Mouse (Mus musculus): Measurements from ENCODE around the gene Atp6v1g2. TPM values are rescaled to one million over a fixed set of nuclear protein-coding genes. Genes with fewer than 3 reads are reported as not detected.
A peak's percentile ranks its signal among the peaks of the same experiment; 100 is the strongest.

Gene Atp6v1g2
- polyA plus RNA-seq, 1 experiment from 2014 or later, result 2.9 TPM

GRCm38 (mm10) chr17:35191723-35192122 is 41.7 kb upstream of the Atp6v1g2 start:
- 56% methylated on average over 2 of the region's 2 CpGs for WGBS
- no peak overlapping the region for H3K9ac ChIP-seq (ENCODE audit: low read depth, low read length)
- H3K4me1 ChIP-seq (replicated peaks; ENCODE audit: control insufficient read depth, insufficient read depth, low read length), result peaks cover 22% of the 10 kb centered on the region
- DNase-seq (ENCODE audit: low spot score), result no peak
- H3K9me3 ChIP-seq (ENCODE audit: control insufficient read depth, low read length), result no peaks in the 10 kb centered on the region
- H3K27ac ChIP-seq (ENCODE audit: low read depth, low read length), result no peak overlapping the region
- ATAC-seq (replicated peaks; ENCODE audit: low FRiP score), result no peak
- no peaks in the 10 kb centered on the region for H3K36me3 ChIP-seq (ENCODE audit: control insufficient read depth, insufficient read depth, low read length)
- H3K27me3 ChIP-seq (replicated peaks; ENCODE audit: control insufficient read depth, insufficient read depth, low read length), result peaks cover 18% of the 10 kb centered on the region
- H3K4me3 ChIP-seq (ENCODE audit: low read depth, low read length), result no peak overlapping the region
- H3K4me2 ChIP-seq, result no peak overlapping the region

GRCm38 (mm10) chr17:35192924-35193323 is 40.5 kb upstream of the Atp6v1g2 start:
- H3K4me1 ChIP-seq (replicated peaks; ENCODE audit: control insufficient read depth, insufficient read depth, low read length), result peaks cover 22% of the 10 kb centered on the region
- H3K4me3 ChIP-seq (ENCODE audit: low read depth, low read length), result no peak overlapping the region
- no peaks in the 10 kb centered on the region for H3K9me3 ChIP-seq (ENCODE audit: control insufficient read depth, low read length)
- ATAC-seq (replicated peaks; ENCODE audit: low FRiP score), result no peak
- H3K4me2 ChIP-seq, result no peak overlapping the region
- WGBS, result 68% methylated on average over 5 of the region's 5 CpGs
- H3K27ac ChIP-seq (ENCODE audit: low read depth, low read length), result no peak overlapping the region
- DNase-seq (ENCODE audit: low spot score), result no peak
- peaks cover 18% of the 10 kb centered on the region for H3K27me3 ChIP-seq (replicated peaks; ENCODE audit: control insufficient read depth, insufficient read depth, low read length)
- no peak overlapping the region for H3K9ac ChIP-seq (ENCODE audit: low read depth, low read length)
- no peaks in the 10 kb centered on the region for H3K36me3 ChIP-seq (ENCODE audit: control insufficient read depth, insufficient read depth, low read length)

- Histone ChIP-seq H3K9ac (ENCODE audit: low read depth, low read length) (no peak within 1 kb of the TSS), H3K4me2 (peak within 1 kb of the TSS; percentile 76), H3K4me1 (replicated peaks; ENCODE audit: control insufficient read depth, insufficient read depth, low read length) (peaks cover 22% of the 10 kb centered on the region), H3K27me3 (replicated peaks; ENCODE audit: control insufficient read depth, insufficient read depth, low read length) (peaks cover 23% of the 10 kb centered on the region), H3K9me3 (ENCODE audit: control insufficient read depth, low read length) (no peaks in the 10 kb centered on the region), H3K4me3 (ENCODE audit: low read depth, low read length) (peak within 1 kb of the TSS; percentile 45), H3K36me3 (ENCODE audit: control insufficient read depth, insufficient read depth, low read length) (no peaks in the 10 kb centered on the region), H3K27ac (ENCODE audit: low read depth, low read length) (0 out of 2 replicates have a peak within 1 kb of the TSS, but pooled peaks have one; percentile 19)
- WGBS, result 48% methylated on average over 28 of the region's 28 CpGs
- no peak for DNase-seq (ENCODE audit: low spot score)
- ATAC-seq (replicated peaks; ENCODE audit: low FRiP score), result no peak
Measured at GRCm38 (mm10) chr17:35193881-35194843, 39.3 kb upstream of the Atp6v1g2 start, which contains the start of gene Ltb. Gene Ltb (plus strand): TSS chr17:35194439.

DNA sequence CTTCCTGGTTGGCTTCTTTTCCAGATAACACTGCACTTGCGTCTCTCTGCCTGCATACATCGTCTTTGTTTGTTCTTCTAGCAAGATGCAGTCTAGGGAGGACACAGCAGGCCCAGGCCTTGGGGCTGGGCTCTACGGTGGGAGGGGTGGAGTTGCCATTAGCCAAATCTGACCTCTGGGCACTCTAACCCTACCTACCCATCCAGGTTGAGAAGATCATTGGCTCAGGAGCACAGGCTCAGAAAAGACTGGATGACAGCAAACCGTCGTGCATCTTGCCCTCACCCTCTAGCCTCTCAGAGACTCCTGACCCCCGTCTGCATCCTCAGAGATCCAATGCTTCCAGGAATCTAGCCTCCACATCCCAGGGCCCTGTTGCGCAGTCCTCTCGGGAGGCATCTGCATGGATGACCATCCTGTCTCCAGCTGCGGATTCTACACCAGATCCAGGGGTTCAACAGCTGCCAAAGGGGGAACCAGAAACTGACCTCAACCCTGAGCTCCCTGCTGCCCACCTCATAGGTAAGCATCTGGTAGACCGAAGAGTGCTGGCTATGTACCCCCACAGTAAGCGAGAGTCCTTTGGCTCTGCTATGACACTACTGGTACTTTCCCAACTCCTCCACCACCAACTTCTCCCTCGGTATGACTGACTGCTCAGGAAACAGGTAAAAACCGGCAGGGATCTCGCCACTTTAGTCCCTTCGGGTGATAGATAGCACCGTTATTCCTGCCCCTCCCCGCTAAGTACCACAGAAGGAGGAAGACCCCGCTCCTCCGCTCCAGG is 38.4 kb upstream of the Atp6v1g2 start:
- DNase-seq (ENCODE audit: low spot score), result no peak
- no peak; the same call in 1 of the 2 replicates for ATAC-seq (replicated peaks; ENCODE audit: low FRiP score)
- Histone ChIP-seq H3K9ac (ENCODE audit: low read depth, low read length) (peak overlapping the region; percentile 52), H3K27ac (ENCODE audit: low read depth, low read length) (0 out of 2 replicates have a peak overlapping the region, but pooled peaks have one; percentile 19), H3K36me3 (ENCODE audit: control insufficient read depth, insufficient read depth, low read length) (no peaks in the 10 kb centered on the region), H3K4me2 (peak overlapping the region; percentile 76), H3K9me3 (ENCODE audit: control insufficient read depth, low read length) (no peaks in the 10 kb centered on the region), H3K4me1 (replicated peaks; ENCODE audit: control insufficient read depth, insufficient read depth, low read length) (peaks cover 17% of the 10 kb centered on the region), H3K4me3 (ENCODE audit: low read depth, low read length) (peak overlapping the region; percentile 45), H3K27me3 (replicated peaks; ENCODE audit: control insufficient read depth, insufficient read depth, low read length) (peaks cover 23% of the 10 kb centered on the region)
- 35% methylated on average over 19 of the region's 19 CpGs for WGBS

DNA sequence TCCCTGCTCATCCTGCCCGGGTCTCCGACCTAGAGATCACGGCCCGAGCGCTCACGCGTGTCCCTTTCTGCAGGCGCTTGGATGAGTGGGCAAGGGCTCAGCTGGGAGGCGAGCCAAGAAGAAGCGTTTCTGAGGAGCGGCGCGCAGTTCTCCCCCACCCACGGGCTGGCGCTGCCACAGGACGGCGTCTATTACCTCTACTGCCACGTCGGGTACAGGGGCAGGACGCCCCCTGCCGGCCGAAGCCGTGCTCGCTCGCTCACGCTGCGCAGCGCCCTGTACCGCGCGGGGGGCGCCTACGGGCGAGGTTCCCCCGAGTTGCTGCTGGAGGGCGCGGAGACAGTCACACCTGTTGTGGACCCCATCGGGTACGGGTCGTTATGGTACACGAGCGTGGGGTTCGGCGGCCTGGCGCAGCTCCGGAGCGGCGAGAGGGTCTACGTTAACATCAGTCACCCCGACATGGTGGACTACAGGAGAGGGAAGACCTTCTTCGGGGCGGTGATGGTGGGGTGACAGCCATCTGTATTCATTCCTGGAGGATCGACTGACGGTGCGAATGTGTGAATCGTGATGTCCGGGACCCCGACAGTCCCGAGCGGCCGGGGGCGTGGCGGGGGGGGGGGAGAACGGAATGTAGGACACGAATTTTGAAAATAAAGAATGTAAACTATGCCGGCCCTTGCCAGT is 37.7 kb upstream of the Atp6v1g2 start:
- no peaks in the 10 kb centered on the region for H3K9me3 ChIP-seq (ENCODE audit: control insufficient read depth, low read length)
- DNase-seq (ENCODE audit: low spot score) (peak; percentile 83), ATAC-seq (replicated peaks; ENCODE audit: low FRiP score) (peak; percentile 80)
- WGBS, result 2% methylated on average over 66 of the region's 66 CpGs
- peak overlapping the region; percentile 52 for H3K9ac ChIP-seq (ENCODE audit: low read depth, low read length)
- H3K4me3 ChIP-seq (ENCODE audit: low read depth, low read length), result peak overlapping the region; percentile 45
- peaks cover 14% of the 10 kb centered on the region for H3K4me1 ChIP-seq (replicated peaks; ENCODE audit: control insufficient read depth, insufficient read depth, low read length)
- no peak overlapping the region for H3K27ac ChIP-seq (ENCODE audit: low read depth, low read length)
- H3K27me3 ChIP-seq (replicated peaks; ENCODE audit: control insufficient read depth, insufficient read depth, low read length), result peaks cover 27% of the 10 kb centered on the region
- H3K36me3 ChIP-seq (ENCODE audit: control insufficient read depth, insufficient read depth, low read length), result no peaks in the 10 kb centered on the region
- H3K4me2 ChIP-seq, result peak overlapping the region; percentile 76

DNA sequence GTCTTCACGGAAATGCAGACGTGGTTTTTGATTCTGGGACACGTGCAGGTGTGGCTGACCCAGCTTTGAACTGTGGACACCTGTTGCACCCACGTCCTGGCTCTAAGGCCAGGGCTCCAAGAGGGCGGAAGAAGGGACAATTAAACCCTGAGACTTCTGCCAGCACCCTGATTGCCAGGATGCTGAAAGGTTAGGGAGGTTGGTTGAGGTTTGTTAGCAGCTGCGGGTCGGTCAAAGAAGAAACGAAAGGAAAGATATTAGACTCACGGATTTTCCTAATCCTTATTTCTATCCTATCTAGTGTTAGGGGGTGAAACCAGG is 37.2 kb upstream of the Atp6v1g2 start:
- Histone ChIP-seq H3K4me1 (replicated peaks; ENCODE audit: control insufficient read depth, insufficient read depth, low read length) (peaks cover 14% of the 10 kb centered on the region), H3K27me3 (replicated peaks; ENCODE audit: control insufficient read depth, insufficient read depth, low read length) (peaks cover 32% of the 10 kb centered on the region), H3K27ac (ENCODE audit: low read depth, low read length) (no peak overlapping the region), H3K36me3 (ENCODE audit: control insufficient read depth, insufficient read depth, low read length) (no peaks in the 10 kb centered on the region), H3K9ac (ENCODE audit: low read depth, low read length) (no peak overlapping the region), H3K4me3 (ENCODE audit: low read depth, low read length) (peak overlapping the region; percentile 45; the same call in 1 of the 2 replicates), H3K4me2 (peak overlapping the region; percentile 76), H3K9me3 (ENCODE audit: control insufficient read depth, low read length) (no peaks in the 10 kb centered on the region)
- DNase-seq (ENCODE audit: low spot score), result no peak
- 29% methylated on average over 9 of the region's 9 CpGs for WGBS
- ATAC-seq (replicated peaks; ENCODE audit: low FRiP score), result no peak

DNA sequence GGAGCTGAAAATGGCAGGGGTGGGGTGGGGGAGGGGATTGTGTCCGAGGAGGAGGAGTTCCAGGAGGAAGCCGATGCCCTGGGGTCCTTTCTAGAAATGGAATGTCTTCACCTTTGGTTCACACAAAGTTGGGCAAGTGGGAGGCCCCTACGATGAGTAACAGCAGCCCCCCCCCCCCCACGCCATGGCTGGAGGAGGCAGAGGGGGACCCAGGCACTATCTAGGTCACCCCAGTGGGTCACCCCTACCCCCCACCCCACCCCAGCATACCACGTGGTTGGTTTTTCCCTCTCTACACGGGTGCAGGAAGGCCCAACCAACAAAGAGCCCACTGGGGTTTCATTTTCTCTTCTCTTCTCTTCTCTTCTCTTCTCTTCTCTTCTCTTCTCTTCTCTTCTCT is 36.3 kb upstream of the Atp6v1g2 start:
- H3K9ac ChIP-seq (ENCODE audit: low read depth, low read length), result no peak overlapping the region
- no peak overlapping the region for H3K4me3 ChIP-seq (ENCODE audit: low read depth, low read length)
- H3K27me3 ChIP-seq (replicated peaks; ENCODE audit: control insufficient read depth, insufficient read depth, low read length), result peaks cover 41% of the 10 kb centered on the region
- peaks cover 14% of the 10 kb centered on the region for H3K4me1 ChIP-seq (replicated peaks; ENCODE audit: control insufficient read depth, insufficient read depth, low read length)
- H3K4me2 ChIP-seq, result no peak overlapping the region
- no peak for DNase-seq (ENCODE audit: low spot score)
- H3K9me3 ChIP-seq (ENCODE audit: control insufficient read depth, low read length), result no peaks in the 10 kb centered on the region
- H3K27ac ChIP-seq (ENCODE audit: low read depth, low read length), result no peak overlapping the region
- ATAC-seq (replicated peaks; ENCODE audit: low FRiP score), result no peak
- 34% methylated on average over 6 of the region's 6 CpGs for WGBS
- H3K36me3 ChIP-seq (ENCODE audit: control insufficient read depth, insufficient read depth, low read length), result no peaks in the 10 kb centered on the region

DNA sequence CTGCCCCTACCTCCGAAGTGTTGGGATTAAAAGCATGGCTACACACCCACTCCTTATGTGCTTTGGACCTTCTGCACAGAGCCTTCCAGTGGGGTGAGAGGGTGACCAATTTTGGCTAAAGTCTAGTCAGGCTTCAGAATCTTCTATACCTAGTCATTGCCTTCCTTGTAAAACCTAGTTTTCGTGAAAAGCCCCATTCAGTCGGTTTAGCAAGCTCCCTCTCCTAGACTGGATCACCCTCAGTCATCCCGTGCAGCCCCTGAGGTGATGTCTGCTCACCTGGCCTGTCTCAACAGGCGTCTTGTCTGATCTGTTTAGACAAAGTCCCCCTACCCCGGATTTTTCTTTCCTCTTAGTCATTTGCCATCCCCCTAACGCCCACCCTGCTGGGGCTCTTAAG is 35.4 kb upstream of the Atp6v1g2 start:
- H3K9ac ChIP-seq (ENCODE audit: low read depth, low read length), result no peak overlapping the region
- DNase-seq (ENCODE audit: low spot score) (no peak), ATAC-seq (replicated peaks; ENCODE audit: low FRiP score) (no peak)
- no peaks in the 10 kb centered on the region for H3K36me3 ChIP-seq (ENCODE audit: control insufficient read depth, insufficient read depth, low read length)
- peaks cover 50% of the 10 kb centered on the region for H3K27me3 ChIP-seq (replicated peaks; ENCODE audit: control insufficient read depth, insufficient read depth, low read length)
- peaks cover 14% of the 10 kb centered on the region for H3K4me1 ChIP-seq (replicated peaks; ENCODE audit: control insufficient read depth, insufficient read depth, low read length)
- no peak overlapping the region for H3K27ac ChIP-seq (ENCODE audit: low read depth, low read length)
- no peak overlapping the region for H3K4me3 ChIP-seq (ENCODE audit: low read depth, low read length)
- H3K4me2 ChIP-seq, result no peak overlapping the region
- no peaks in the 10 kb centered on the region for H3K9me3 ChIP-seq (ENCODE audit: control insufficient read depth, low read length)
- 59% methylated on average over 7 of the region's 7 CpGs for WGBS
